Comparison of ENCODE assay signal across 11 mouse cellular contexts in the genomic region with DNA sequence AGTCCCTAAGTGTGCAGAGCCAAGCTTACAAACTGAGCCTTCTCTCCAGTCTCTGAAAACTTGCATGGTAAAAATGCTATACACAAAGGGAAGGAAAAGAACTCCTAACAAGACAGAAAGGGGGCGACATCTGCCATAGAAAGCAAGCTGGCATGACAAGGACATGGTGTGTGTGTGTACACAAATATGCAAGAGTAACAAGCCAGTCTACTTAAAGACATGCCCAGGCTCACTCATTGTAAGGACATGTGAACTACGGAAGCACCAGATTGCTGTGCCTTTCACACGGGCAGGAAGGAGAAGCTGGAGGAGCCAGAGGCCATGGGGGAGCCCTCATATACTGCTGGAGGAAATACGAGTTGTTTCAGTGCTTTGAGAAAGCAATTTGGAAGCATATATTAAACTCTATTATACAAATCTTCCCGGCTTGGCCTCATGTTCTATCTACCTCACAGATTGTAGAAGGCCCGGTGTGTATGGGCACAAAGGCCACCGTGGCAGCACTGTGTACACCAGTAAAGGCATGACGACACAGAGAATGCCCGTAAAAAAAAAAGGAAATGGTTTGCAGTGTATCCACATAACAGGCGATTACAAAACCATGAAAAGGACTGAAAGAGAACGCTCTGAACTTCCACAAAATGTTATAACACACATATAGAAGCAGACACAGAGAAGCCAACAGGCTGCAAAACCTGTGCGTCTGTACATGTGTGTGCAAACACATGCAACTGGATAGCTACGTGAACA. TPM values are rescaled to one million over a fixed set of nuclear protein-coding genes. Genes with fewer than 3 reads are reported as not detected.
DNase-seq lines count a peak whose midpoint lies in the region; ATAC-seq lines count a peak whose summit lies in the region.
"Had no signal": no experiment of that assay in that cellular context is flagged by ENCODE, and none has a peak within 500 bp of the region (broad histone marks: within the 10 kb centered on the region; RNA-seq: fewer than 3 reads in every experiment).

No protein-coding gene starts in this region.

- no peaks in the 10 kb centered on the region for H3K9me3 ChIP-seq in hindbrain, embryonic 13.5 days
- H3K9me3 ChIP-seq in hindbrain, embryonic 16.5 days (ENCODE audit: control insufficient read depth, low read length) = no peaks in the 10 kb centered on the region
- no peaks in the 10 kb centered on the region for H3K9me3 ChIP-seq in liver, embryonic 16.5 days (replicated peaks; ENCODE audit: control insufficient read depth, low read length)
- H3K9me3 ChIP-seq: G1E had no signal

- H3K4me3 ChIP-seq in hindbrain, embryonic 13.5 days = no peak overlapping the region
- no peak overlapping the region for H3K4me3 ChIP-seq in hindbrain, embryonic 16.5 days (ENCODE audit: low read length)
- H3K4me3 ChIP-seq in liver, embryonic 16.5 days (ENCODE audit: low read depth, low read length) = no peak overlapping the region

- no peak overlapping the region for H3K4me2 ChIP-seq in hindbrain, embryonic 13.5 days
- H3K4me2 ChIP-seq in hindbrain, embryonic 16.5 days (ENCODE audit: low read length) = no peak overlapping the region
- no peak overlapping the region for H3K4me2 ChIP-seq in liver, embryonic 16.5 days (ENCODE audit: low read depth, low read length)

- H3K27me3 ChIP-seq in hindbrain, embryonic 13.5 days = no peaks in the 10 kb centered on the region
- H3K27me3 ChIP-seq in hindbrain, embryonic 16.5 days (replicated peaks; ENCODE audit: control insufficient read depth, insufficient read depth, low read length) = no peaks in the 10 kb centered on the region
- no peaks in the 10 kb centered on the region for H3K27me3 ChIP-seq in liver, embryonic 16.5 days (ENCODE audit: control insufficient read depth, insufficient read depth, low read depth, low read length)

- H3K4me1 ChIP-seq in hindbrain, embryonic 13.5 days (replicated peaks) = no peaks in the 10 kb centered on the region
- H3K4me1 ChIP-seq in hindbrain, embryonic 16.5 days (ENCODE audit: control insufficient read depth, insufficient read depth, low read depth, low read length) = no peaks in the 10 kb centered on the region
- no peaks in the 10 kb centered on the region; the same call in 1 of the 2 replicates for H3K4me1 ChIP-seq in liver, embryonic 16.5 days (ENCODE audit: control insufficient read depth, low read depth, low read length)

- peak overlapping the region; percentile 14; the same call in 1 of the 2 replicates for H3K27ac ChIP-seq in hindbrain, embryonic 13.5 days
- H3K27ac ChIP-seq in hindbrain, embryonic 16.5 days (ENCODE audit: low read depth, low read length) = no peak overlapping the region
- peak overlapping the region; percentile 31 for H3K27ac ChIP-seq in liver, embryonic 16.5 days (ENCODE audit: low read length)

- H3K9ac ChIP-seq in hindbrain, embryonic 13.5 days = no peak overlapping the region
- no peak overlapping the region for H3K9ac ChIP-seq in hindbrain, embryonic 16.5 days (ENCODE audit: low read depth, low read length)
- H3K9ac ChIP-seq in liver, embryonic 16.5 days (ENCODE audit: low read depth, low read length) = no peak overlapping the region

- WGBS in hindbrain, embryonic 13.5 days = 71% methylated on average over 13 of the region's 13 CpGs
- 68% methylated on average over 13 of the region's 13 CpGs for WGBS in hindbrain, embryonic 16.5 days
- 27% methylated on average over 13 of the region's 13 CpGs for WGBS in liver, embryonic 16.5 days (ENCODE audit: insufficient replicate concordance)

- H3K36me3 ChIP-seq in hindbrain, embryonic 13.5 days = no peaks in the 10 kb centered on the region
- no peaks in the 10 kb centered on the region for H3K36me3 ChIP-seq in hindbrain, embryonic 16.5 days (ENCODE audit: control insufficient read depth, insufficient read depth, low read length)
- no peaks in the 10 kb centered on the region for H3K36me3 ChIP-seq in liver, embryonic 16.5 days (ENCODE audit: control insufficient read depth, insufficient read depth)

- ATAC-seq in hindbrain, embryonic 13.5 days (ENCODE audit: low FRiP score) = no peak
- ATAC-seq in hindbrain, embryonic 16.5 days = no peak
- ATAC-seq in common myeloid progenitor, adult 5-6 weeks (replicated peaks; ENCODE audit: low read depth, poor library complexity, severe bottlenecking) = peak; percentile 51
- ATAC-seq in liver, embryonic 16.5 days (ENCODE audit: low read depth) = 0 out of 2 replicates have a peak, but pooled peaks have one; percentile 25
- ATAC-seq: forebrain, embryonic 14.5 days; midbrain, embryonic 16.5 days had no signal

- DNase-seq in 416B (ENCODE audit: low read depth) = peak; percentile 70
- DNase-seq in adrenal gland, postnatal 4 days (ENCODE audit: low spot score in 2 of 2) = no peak
- no peak for DNase-seq in left cerebral cortex, adult 8-10 months (ENCODE audit: low spot score in 2 of 2)
- no peak for DNase-seq in urinary bladder, postnatal 36 days (ENCODE audit: low spot score in 2 of 2)

RNA-seq across cellular contexts. Expression of gene Rcsd1, which starts 28.3 kb away (rescaled TPM):
- polyA plus RNA-seq in hindbrain, embryonic 13.5 days (2015; fragmentation: Nextera tagmentation; extraction: Ambion mirVana) = 12.4 and 13.5 TPM in 2 replicates
- 9.5 and 12.5 TPM in 2 replicates for polyA plus RNA-seq in hindbrain, embryonic 16.5 days (2015; fragmentation: Nextera tagmentation; extraction: Ambion mirVana)
- 83.0 and 83.6 TPM in 2 replicates for total RNA-seq in common myeloid progenitor, adult 5-6 weeks (2017)
- 12.1 and 12.8 TPM in 2 replicates for polyA plus RNA-seq in liver, embryonic 16.5 days (2015; fragmentation: Nextera tagmentation; extraction: Ambion mirVana)
- total RNA-seq in adrenal gland, postnatal 4 days (2021) = 10 to 100 TPM; 29.5 to 31.9 TPM
- total RNA-seq in left cerebral cortex, adult 8-10 months (2022) = 1 to 10 TPM; 5.5 to 8.2 (median 7.3) TPM

RNA-seq across cellular contexts. Expression of gene Mpzl1, which starts 46.9 kb away (rescaled TPM):
- 151 and 157 TPM in 2 replicates for polyA plus RNA-seq in hindbrain, embryonic 13.5 days (2015; fragmentation: Nextera tagmentation; extraction: Ambion mirVana)
- polyA plus RNA-seq in hindbrain, embryonic 16.5 days (2015; fragmentation: Nextera tagmentation; extraction: Ambion mirVana) = 163 and 169 TPM in 2 replicates
- 2.0 and 9.5 TPM in 2 replicates for total RNA-seq in common myeloid progenitor, adult 5-6 weeks (2017)
- 21.9 and 23.9 TPM in 2 replicates for polyA plus RNA-seq in liver, embryonic 16.5 days (2015; fragmentation: Nextera tagmentation; extraction: Ambion mirVana)
- 10 to 100 TPM; 81.1 to 82.7 TPM for total RNA-seq in adrenal gland, postnatal 4 days (2021)
- 10 to 100 TPM; 25.9 to 34.9 (median 28.8) TPM for total RNA-seq in left cerebral cortex, adult 8-10 months (2022)

Comparison
In these comparisons a context has a peak if more than half of its experiments do, and no peak if none do; other contexts are left out.
1. ATAC-seq: peak in common myeloid progenitor, adult 5-6 weeks (single experiment) and liver, embryonic 16.5 days (single experiment); none in hindbrain, embryonic 13.5 days (single experiment) and hindbrain, embryonic 16.5 days (single experiment).